Mouse (Mus musculus): ENCODE measurements at regions not wholly inside any gene's neighbourhood (a gene's known extent, or its start where the extent isn't known, plus 50 kb on each side); places are given as distances from the start of the nearest gene placed in this dataset.

GRCm38 (mm10) chr1:119252403-119252802 is 169.6 kb downstream of the Inhbb start:
- 89% methylated on average over 6 of the region's 6 CpGs for WGBS
- no peak for ATAC-seq (ENCODE audit: insufficient number of reproducible peaks, insufficient read depth, low FRiP score, low TSS enrichment)
- H3K27me3 ChIP-seq, result no peaks in the 10 kb centered on the region
- no peaks in the 10 kb centered on the region for H3K4me1 ChIP-seq
- no peak overlapping the region for H3K27ac ChIP-seq
- H3K9me3 ChIP-seq, result no peaks in the 10 kb centered on the region
- H3K9ac ChIP-seq, result no peak overlapping the region
- H3K36me3 ChIP-seq, result no peaks in the 10 kb centered on the region
- H3K4me3 ChIP-seq, result no peak overlapping the region
- no peak overlapping the region for H3K4me2 ChIP-seq (replicated peaks)

GRCm38 (mm10) chr1:119251741-119252140 is 170.3 kb downstream of the Inhbb start:
- Histone ChIP-seq H3K9me3 (no peaks in the 10 kb centered on the region), H3K27ac (no peak overlapping the region), H3K27me3 (no peaks in the 10 kb centered on the region), H3K4me3 (no peak overlapping the region), H3K4me2 (replicated peaks) (no peak overlapping the region), H3K9ac (no peak overlapping the region), H3K4me1 (no peaks in the 10 kb centered on the region), H3K36me3 (no peaks in the 10 kb centered on the region)
- 88% methylated on average over 5 of the region's 5 CpGs for WGBS
- ATAC-seq (ENCODE audit: insufficient number of reproducible peaks, insufficient read depth, low FRiP score, low TSS enrichment), result no peak

GRCm38 (mm10) chr1:119248776-119249495 is 173.1 kb downstream of the Inhbb start:
- no peak for ATAC-seq (ENCODE audit: insufficient number of reproducible peaks, insufficient read depth, low FRiP score, low TSS enrichment)
- Histone ChIP-seq H3K9me3 (no peaks in the 10 kb centered on the region), H3K4me1 (no peaks in the 10 kb centered on the region), H3K4me2 (replicated peaks) (no peak overlapping the region), H3K27ac (no peak overlapping the region), H3K36me3 (no peaks in the 10 kb centered on the region), H3K9ac (no peak overlapping the region), H3K4me3 (no peak overlapping the region), H3K27me3 (no peaks in the 10 kb centered on the region)
- 91% methylated on average over 5 of the region's 5 CpGs for WGBS

- Histone ChIP-seq H3K27ac (no peak overlapping the region), H3K36me3 (no peaks in the 10 kb centered on the region), H3K27me3 (no peaks in the 10 kb centered on the region), H3K4me1 (no peaks in the 10 kb centered on the region), H3K4me3 (no peak overlapping the region), H3K9me3 (no peaks in the 10 kb centered on the region), H3K9ac (no peak overlapping the region), H3K4me2 (replicated peaks) (no peak overlapping the region)
- ATAC-seq (ENCODE audit: insufficient number of reproducible peaks, insufficient read depth, low FRiP score, low TSS enrichment), result no peak
- 49% methylated on average over 3 of the region's 3 CpGs for WGBS
These were observed 174.9 kb downstream of the Inhbb start for GRCm38 (mm10) chr1:119247117-119247516.

GRCm38 (mm10) chr1:119238463-119238862 is 183.6 kb downstream of the Inhbb start:
- no peaks in the 10 kb centered on the region for H3K9me3 ChIP-seq
- H3K36me3 ChIP-seq, result no peaks in the 10 kb centered on the region
- H3K4me1 ChIP-seq, result no peaks in the 10 kb centered on the region; the same call in 1 of the 2 replicates
- H3K4me3 ChIP-seq, result no peak overlapping the region
- no peak overlapping the region for H3K27ac ChIP-seq
- WGBS, result 34% methylated on average over 10 of the region's 10 CpGs
- no peaks in the 10 kb centered on the region for H3K27me3 ChIP-seq
- no peak for ATAC-seq (ENCODE audit: insufficient number of reproducible peaks, insufficient read depth, low FRiP score, low TSS enrichment)
- H3K4me2 ChIP-seq (replicated peaks), result no peak overlapping the region
- H3K9ac ChIP-seq, result no peak overlapping the region

- Histone ChIP-seq H3K4me1 (no peaks in the 10 kb centered on the region; the same call in 1 of the 2 replicates), H3K27ac (no peak overlapping the region), H3K27me3 (no peaks in the 10 kb centered on the region), H3K4me2 (replicated peaks) (no peak overlapping the region), H3K9me3 (0 out of 2 replicates have a peak, but pooled peaks cover 4% of the 10 kb centered on the region), H3K9ac (no peak overlapping the region), H3K4me3 (no peak overlapping the region), H3K36me3 (no peaks in the 10 kb centered on the region)
- WGBS, result 41% methylated on average over 3 of the region's 3 CpGs
- ATAC-seq (ENCODE audit: insufficient number of reproducible peaks, insufficient read depth, low FRiP score, low TSS enrichment), result no peak
These were observed 183.4 kb upstream of the Gli2 start for GRCm38 (mm10) chr1:119236787-119237186.

GRCm38 (mm10) chr1:119234449-119234848 is 181.0 kb upstream of the Gli2 start:
- 86% methylated on average over 9 of the region's 9 CpGs for WGBS
- no peak for ATAC-seq (ENCODE audit: insufficient number of reproducible peaks, insufficient read depth, low FRiP score, low TSS enrichment)
- H3K4me3 ChIP-seq, result no peak overlapping the region
- no peak overlapping the region for H3K9ac ChIP-seq
- H3K9me3 ChIP-seq, result 0 out of 2 replicates have a peak, but pooled peaks cover 4% of the 10 kb centered on the region
- no peak overlapping the region for H3K27ac ChIP-seq
- no peaks in the 10 kb centered on the region for H3K27me3 ChIP-seq
- no peaks in the 10 kb centered on the region; the same call in 1 of the 2 replicates for H3K4me1 ChIP-seq
- H3K36me3 ChIP-seq, result no peaks in the 10 kb centered on the region
- H3K4me2 ChIP-seq (replicated peaks), result no peak overlapping the region

- Histone ChIP-seq H3K27ac (no peak overlapping the region), H3K4me1 (no peaks in the 10 kb centered on the region), H3K36me3 (no peaks in the 10 kb centered on the region), H3K9me3 (no peaks in the 10 kb centered on the region), H3K4me3 (no peak overlapping the region), H3K4me2 (replicated peaks) (no peak overlapping the region), H3K9ac (no peak overlapping the region), H3K27me3 (peaks cover 3% of the 10 kb centered on the region; the same call in 1 of the 2 replicates)
- 84% methylated on average over 2 of the region's 2 CpGs for WGBS
- ATAC-seq (ENCODE audit: insufficient number of reproducible peaks, insufficient read depth, low FRiP score, low TSS enrichment), result no peak
These were observed 173.6 kb upstream of the Gli2 start for GRCm38 (mm10) chr1:119226996-119227395.

GRCm38 (mm10) chr1:119223876-119224275 is 170.5 kb upstream of the Gli2 start:
- H3K36me3 ChIP-seq, result no peaks in the 10 kb centered on the region

GRCm38 (mm10) chr1:119221901-119222300 is 168.5 kb upstream of the Gli2 start:
- Histone ChIP-seq H3K4me3 (no peak overlapping the region), H3K36me3 (no peaks in the 10 kb centered on the region), H3K27me3 (peaks cover 3% of the 10 kb centered on the region; the same call in 1 of the 2 replicates), H3K9ac (no peak overlapping the region), H3K27ac (no peak overlapping the region), H3K9me3 (no peaks in the 10 kb centered on the region), H3K4me2 (replicated peaks) (no peak overlapping the region), H3K4me1 (peaks cover 8% of the 10 kb centered on the region; the same call in 1 of the 2 replicates)
- 83% methylated on average over 6 of the region's 6 CpGs for WGBS
- no peak for ATAC-seq (ENCODE audit: insufficient number of reproducible peaks, insufficient read depth, low FRiP score, low TSS enrichment)

More at GRCm38 (mm10) chr1:119223876-119224275, 170.5 kb upstream of the Gli2 start:
- Histone ChIP-seq H3K9me3 (no peaks in the 10 kb centered on the region), H3K4me2 (replicated peaks) (no peak overlapping the region), H3K27ac (no peak overlapping the region), H3K4me1 (no peaks in the 10 kb centered on the region), H3K27me3 (peaks cover 3% of the 10 kb centered on the region; the same call in 1 of the 2 replicates), H3K4me3 (no peak overlapping the region), H3K9ac (no peak overlapping the region)
- 88% methylated on average over 8 of the region's 8 CpGs for WGBS
- no peak for ATAC-seq (ENCODE audit: insufficient number of reproducible peaks, insufficient read depth, low FRiP score, low TSS enrichment)

GRCm38 (mm10) chr1:119221012-119221411 is 167.6 kb upstream of the Gli2 start:
- H3K4me1 ChIP-seq, result peaks cover 8% of the 10 kb centered on the region; the same call in 1 of the 2 replicates
- no peaks in the 10 kb centered on the region for H3K36me3 ChIP-seq
- no peak overlapping the region for H3K4me2 ChIP-seq (replicated peaks)
- peaks cover 3% of the 10 kb centered on the region; the same call in 1 of the 2 replicates for H3K27me3 ChIP-seq
- no peak overlapping the region for H3K4me3 ChIP-seq
- H3K9ac ChIP-seq, result no peak overlapping the region
- no peaks in the 10 kb centered on the region for H3K9me3 ChIP-seq
- WGBS, result 77% methylated on average over 7 of the region's 7 CpGs
- ATAC-seq (ENCODE audit: insufficient number of reproducible peaks, insufficient read depth, low FRiP score, low TSS enrichment), result no peak
- no peak overlapping the region for H3K27ac ChIP-seq

GRCm38 (mm10) chr1:119219817-119220216 is 166.4 kb upstream of the Gli2 start:
- no peak overlapping the region for H3K27ac ChIP-seq
- ATAC-seq (ENCODE audit: insufficient number of reproducible peaks, insufficient read depth, low FRiP score, low TSS enrichment), result no peak
- H3K4me1 ChIP-seq, result peaks cover 8% of the 10 kb centered on the region; the same call in 1 of the 2 replicates
- 86% methylated on average over 10 of the region's 10 CpGs for WGBS
- peaks cover 3% of the 10 kb centered on the region; the same call in 1 of the 2 replicates for H3K27me3 ChIP-seq
- no peaks in the 10 kb centered on the region for H3K36me3 ChIP-seq
- no peak overlapping the region for H3K9ac ChIP-seq
- no peaks in the 10 kb centered on the region for H3K9me3 ChIP-seq
- H3K4me3 ChIP-seq, result no peak overlapping the region
- H3K4me2 ChIP-seq (replicated peaks), result no peak overlapping the region

Data from embryonic facial prominence, embryonic 12.5 days (tissue).